Mouse (Mus musculus) right cerebral cortex, postnatal 14 days (tissue): ENCODE results near the gene Notch1.

Experiments
- DNase-seq: peaks from one replicate; pipeline ENCODE4 v3.0.0; 2022

The Notch1 gene

GRCm38 (mm10) chr2:26516275-26516674 is at the start of gene Notch1:
Notch1 (minus strand) TSS chr2:26516663.
- DNase-seq, result no peak

- DNase-seq, result no peak
These were observed 49.8 kb upstream of the Notch1 start for GRCm38 (mm10) chr2:26566221-26566620.

GRCm38 (mm10) chr2:26561351-26562016 is 45.0 kb upstream of the Notch1 start:
- no peak for DNase-seq

- DNase-seq, result no peak
These were observed 44.0 kb upstream of the Notch1 start for GRCm38 (mm10) chr2:26560506-26560905.

GRCm38 (mm10) chr2:26556535-26556993 is 40.1 kb upstream of the Notch1 start:
- DNase-seq, result no peak

- DNase-seq, result no peak
These were observed 38.6 kb upstream of the Notch1 start for GRCm38 (mm10) chr2:26555076-26555475.

- no peak for DNase-seq
These were observed 37.4 kb upstream of the Notch1 start for GRCm38 (mm10) chr2:26553904-26554303.

- DNase-seq, result no peak
These were observed 35.6 kb upstream of the Notch1 start for GRCm38 (mm10) chr2:26552066-26552465.

- DNase-seq, result no peak
These were observed 35.0 kb upstream of the Notch1 start for GRCm38 (mm10) chr2:26551446-26551845.

- no peak for DNase-seq
These were observed 34.3 kb upstream of the Notch1 start for GRCm38 (mm10) chr2:26550777-26551176.

- DNase-seq, result no peak
These were observed 33.7 kb upstream of the Notch1 start for GRCm38 (mm10) chr2:26550205-26550604.

GRCm38 (mm10) chr2:26549801-26550200 is 33.3 kb upstream of the Notch1 start:
- DNase-seq, result no peak

- DNase-seq, result no peak
These were observed 31.0 kb upstream of the Notch1 start for GRCm38 (mm10) chr2:26547481-26547880.

GRCm38 (mm10) chr2:26544265-26544664 is 27.8 kb upstream of the Notch1 start:
- no peak for DNase-seq

- DNase-seq, result no peak
These were observed 27.3 kb upstream of the Notch1 start for GRCm38 (mm10) chr2:26543768-26544167.

- no peak for DNase-seq
These were observed 26.7 kb upstream of the Notch1 start for GRCm38 (mm10) chr2:26543155-26543554.

GRCm38 (mm10) chr2:26541258-26541910 is 24.9 kb upstream of the Notch1 start:
- DNase-seq, result no peak

- no peak for DNase-seq
These were observed 24.3 kb upstream of the Notch1 start for GRCm38 (mm10) chr2:26540721-26541120.

- no peak for DNase-seq
These were observed 23.1 kb upstream of the Notch1 start for GRCm38 (mm10) chr2:26539516-26539915.

- no peak for DNase-seq
These were observed 19.1 kb upstream of the Notch1 start for GRCm38 (mm10) chr2:26535517-26536045.

- no peak for DNase-seq
These were observed 18.2 kb upstream of the Notch1 start for GRCm38 (mm10) chr2:26534616-26535015.

GRCm38 (mm10) chr2:26534161-26534560 is 17.7 kb upstream of the Notch1 start:
- DNase-seq, result no peak

GRCm38 (mm10) chr2:26533249-26533648 is 16.8 kb upstream of the Notch1 start:
- DNase-seq, result no peak

GRCm38 (mm10) chr2:26531829-26532228 is 15.4 kb upstream of the Notch1 start:
- no peak for DNase-seq
